Mouse (Mus musculus): Measurements from ENCODE around the gene Me3. TPM values are rescaled to one million over a fixed set of nuclear protein-coding genes. Genes with fewer than 3 reads are reported as not detected.
A peak's percentile ranks its signal among the peaks of the same experiment; 100 is the strongest.

Gene Me3
- polyA plus RNA-seq, 1 experiment from 2014 or later: 3.2 TPM

DNA sequence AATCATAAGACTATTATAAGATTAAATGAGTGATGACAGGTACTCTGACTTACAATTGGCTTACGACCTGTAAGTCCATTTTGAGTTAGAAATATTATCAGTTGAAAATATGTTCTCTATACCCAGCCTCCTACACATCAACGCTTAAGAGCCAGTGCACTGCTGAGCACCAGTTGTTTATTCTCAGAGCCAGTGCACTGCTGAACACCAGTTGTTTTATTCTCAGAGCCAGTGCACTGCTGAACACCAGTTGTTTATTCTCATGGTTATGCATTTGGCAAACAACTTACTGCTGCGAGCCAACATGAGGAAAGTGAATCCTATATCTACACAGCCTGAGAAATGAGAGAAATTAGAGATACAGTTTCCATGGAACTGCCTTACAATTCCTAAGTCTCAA is 2.3 kb upstream of the Me3 start:
- no peaks in the 10 kb centered on the region for H3K9me3 ChIP-seq (ENCODE audit: low read length)
- TF ChIP-seq EP300 (IDR thresholded peaks at IDR 0.05): no peak
- no peak for TF ChIP-seq CTCF (IDR thresholded peaks at IDR 0.05)
- no peak overlapping the region for H3K27ac ChIP-seq (ENCODE audit: low read length)
- DNase-seq (ENCODE audit: low spot score): no peak
- H3K4me1 ChIP-seq (ENCODE audit: insufficient read depth, low read depth, low read length): no peaks in the 10 kb centered on the region
- no peak for ATAC-seq
- no peak overlapping the region for H3K9ac ChIP-seq (replicated peaks; ENCODE audit: low read depth)
- no peak overlapping the region for H3K4me2 ChIP-seq (replicated peaks; ENCODE audit: low read depth, low read length)
- 60% methylated on average over 3 of the region's 3 CpGs for WGBS
- H3K4me3 ChIP-seq (ENCODE audit: low read depth, low read length): no peak overlapping the region
- no peaks in the 10 kb centered on the region for H3K36me3 ChIP-seq (ENCODE audit: insufficient read depth, low read length)
- no peaks in the 10 kb centered on the region for H3K27me3 ChIP-seq (replicated peaks; ENCODE audit: insufficient read depth, low read length)

DNA sequence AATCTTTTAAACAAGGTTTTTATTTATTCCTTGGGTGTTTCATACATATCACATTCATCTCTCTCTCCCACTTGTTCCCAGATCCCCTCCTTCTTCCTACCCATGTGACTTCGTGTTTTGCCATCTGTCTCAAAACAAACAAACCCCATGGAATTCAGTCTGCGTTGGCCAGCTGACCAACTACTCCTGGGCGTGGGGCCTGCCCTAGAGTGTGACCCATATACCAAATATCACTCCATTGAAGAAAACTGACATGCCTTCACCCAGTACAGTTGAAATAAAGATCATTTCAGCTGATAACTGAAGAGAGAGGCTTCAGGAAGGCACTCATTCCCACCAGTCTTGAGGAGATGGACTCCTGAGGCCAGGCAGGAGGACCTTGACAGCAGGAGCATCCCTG is 1.4 kb upstream of the Me3 start:
- no peak overlapping the region for H3K4me2 ChIP-seq (replicated peaks; ENCODE audit: low read depth, low read length)
- H3K27ac ChIP-seq (ENCODE audit: low read length): no peak overlapping the region
- no peaks in the 10 kb centered on the region for H3K27me3 ChIP-seq (replicated peaks; ENCODE audit: insufficient read depth, low read length)
- DNase-seq (ENCODE audit: low spot score) (no peak), ATAC-seq (no peak)
- H3K9ac ChIP-seq (replicated peaks; ENCODE audit: low read depth): no peak overlapping the region
- no peaks in the 10 kb centered on the region for H3K4me1 ChIP-seq (ENCODE audit: insufficient read depth, low read depth, low read length)
- H3K36me3 ChIP-seq (ENCODE audit: insufficient read depth, low read length): no peaks in the 10 kb centered on the region
- H3K9me3 ChIP-seq (ENCODE audit: low read length): no peaks in the 10 kb centered on the region
- TF ChIP-seq CTCF (IDR thresholded peaks at IDR 0.05) (no peak), EP300 (IDR thresholded peaks at IDR 0.05) (no peak)
- 28% methylated on average over 3 of the region's 3 CpGs for WGBS
- H3K4me3 ChIP-seq (ENCODE audit: low read depth, low read length): no peak overlapping the region

DNA sequence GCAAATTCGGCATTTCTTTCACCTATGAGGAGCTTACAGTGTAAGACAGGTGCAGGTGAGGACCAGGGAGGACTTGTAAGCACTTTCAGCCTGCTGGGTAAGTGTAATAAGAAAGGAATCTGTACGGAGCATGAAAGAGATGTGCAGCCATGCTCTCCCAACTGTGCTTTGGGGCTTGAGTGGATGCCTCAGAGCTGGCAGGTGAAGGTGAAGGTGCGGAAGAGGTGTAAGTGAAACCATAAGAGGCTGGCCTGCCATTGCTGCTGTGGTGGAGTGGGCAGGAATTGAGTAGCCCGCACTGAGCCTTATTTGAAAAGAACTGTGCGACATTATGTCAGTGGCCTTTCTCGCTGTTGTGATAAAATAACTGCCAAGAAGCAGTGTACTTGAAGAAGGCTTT is 8.3 kb downstream of the Me3 start:
- TF ChIP-seq CTCF (IDR thresholded peaks at IDR 0.05): no peak
- TF ChIP-seq EP300 (IDR thresholded peaks at IDR 0.05): no peak
- H3K27me3 ChIP-seq (replicated peaks; ENCODE audit: insufficient read depth, low read length): no peaks in the 10 kb centered on the region
- no peaks in the 10 kb centered on the region for H3K36me3 ChIP-seq (ENCODE audit: insufficient read depth, low read length)
- H3K9ac ChIP-seq (replicated peaks; ENCODE audit: low read depth): no peak overlapping the region
- ATAC-seq: 0 out of 2 replicates have a peak, but pooled peaks have one; percentile 23
- 50% methylated on average over 6 of the region's 6 CpGs for WGBS
- H3K4me3 ChIP-seq (ENCODE audit: low read depth, low read length): no peak overlapping the region
- H3K4me2 ChIP-seq (replicated peaks; ENCODE audit: low read depth, low read length): no peak overlapping the region
- no peaks in the 10 kb centered on the region for H3K9me3 ChIP-seq (ENCODE audit: low read length)
- no peaks in the 10 kb centered on the region for H3K4me1 ChIP-seq (ENCODE audit: insufficient read depth, low read depth, low read length)
- no peak overlapping the region for H3K27ac ChIP-seq (ENCODE audit: low read length)
- DNase-seq (ENCODE audit: low spot score): no peak

DNA sequence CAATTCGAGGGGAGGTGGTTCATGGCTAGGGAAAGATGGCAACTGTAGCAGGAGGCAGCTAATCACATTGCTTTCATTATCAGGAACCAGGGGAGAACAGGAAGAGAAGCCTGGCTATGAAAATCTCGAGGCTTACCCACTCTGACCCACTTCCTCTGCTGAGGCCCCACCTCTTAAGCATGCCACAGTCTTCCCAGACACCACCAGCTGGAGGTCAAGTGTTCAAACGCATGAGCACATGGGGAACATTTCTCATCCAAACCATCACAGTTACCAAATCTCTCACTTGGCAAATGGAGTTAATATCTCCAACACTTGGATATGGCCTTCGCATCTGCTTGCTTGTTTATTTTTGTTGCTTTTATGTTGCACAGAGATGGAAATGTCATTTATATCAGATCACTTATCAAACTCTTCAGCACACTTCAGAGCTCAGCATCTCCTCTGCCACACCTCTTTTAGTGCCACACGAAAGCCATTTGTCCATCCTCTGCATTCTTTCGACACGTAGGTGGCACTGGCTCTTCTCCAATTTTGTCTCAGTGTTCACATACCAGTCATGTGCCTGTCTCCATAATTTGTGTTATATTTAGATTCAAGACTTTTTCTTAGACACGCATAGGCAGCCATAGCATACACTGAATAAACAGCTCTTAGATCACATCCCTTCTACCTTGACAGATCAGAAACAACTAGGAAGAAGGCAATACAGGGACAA is 8.9 kb downstream of the Me3 start:
- TF ChIP-seq CTCF (IDR thresholded peaks at IDR 0.05) (no peak), EP300 (IDR thresholded peaks at IDR 0.05) (no peak)
- Histone ChIP-seq H3K9ac (replicated peaks; ENCODE audit: low read depth) (no peak overlapping the region), H3K4me2 (replicated peaks; ENCODE audit: low read depth, low read length) (no peak overlapping the region), H3K9me3 (ENCODE audit: low read length) (no peaks in the 10 kb centered on the region), H3K36me3 (ENCODE audit: insufficient read depth, low read length) (no peaks in the 10 kb centered on the region), H3K4me3 (ENCODE audit: low read depth, low read length) (no peak overlapping the region), H3K4me1 (ENCODE audit: insufficient read depth, low read depth, low read length) (no peaks in the 10 kb centered on the region), H3K27ac (ENCODE audit: low read length) (no peak overlapping the region), H3K27me3 (replicated peaks; ENCODE audit: insufficient read depth, low read length) (no peaks in the 10 kb centered on the region)
- WGBS: 25% methylated on average over 8 of the region's 8 CpGs
- DNase-seq (ENCODE audit: low spot score) (peak; percentile 21), ATAC-seq (peak; percentile 61)

DNA sequence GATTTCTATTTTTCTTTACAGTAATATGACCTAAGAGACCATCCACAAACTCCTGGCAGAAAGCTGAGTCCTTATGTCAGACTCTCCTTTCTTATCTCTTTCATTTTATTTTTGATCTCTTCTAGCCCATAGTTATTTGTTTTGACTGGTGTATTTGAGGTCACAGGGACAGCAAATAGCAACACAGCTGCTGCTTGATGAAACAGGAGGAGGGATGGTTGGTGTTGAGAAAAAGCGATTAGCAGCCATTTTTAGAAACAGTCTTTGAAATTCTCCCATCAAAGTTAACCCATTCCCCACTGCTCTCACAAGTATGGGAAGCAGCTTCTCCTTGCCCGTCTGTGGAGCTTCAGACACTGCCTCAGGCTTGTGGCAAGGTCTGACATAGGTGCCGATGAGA is 12.8 kb downstream of the Me3 start:
- no peaks in the 10 kb centered on the region for H3K36me3 ChIP-seq (ENCODE audit: insufficient read depth, low read length)
- H3K9ac ChIP-seq (replicated peaks; ENCODE audit: low read depth): no peak overlapping the region
- H3K4me1 ChIP-seq (ENCODE audit: insufficient read depth, low read depth, low read length): no peaks in the 10 kb centered on the region
- no peaks in the 10 kb centered on the region for H3K9me3 ChIP-seq (ENCODE audit: low read length)
- no peak for TF ChIP-seq CTCF (IDR thresholded peaks at IDR 0.05)
- TF ChIP-seq EP300 (IDR thresholded peaks at IDR 0.05): no peak
- 60% methylated on average over 3 of the region's 3 CpGs for WGBS
- no peak for DNase-seq (ENCODE audit: low spot score)
- H3K4me2 ChIP-seq (replicated peaks; ENCODE audit: low read depth, low read length): no peak overlapping the region
- ATAC-seq: no peak
- H3K27me3 ChIP-seq (replicated peaks; ENCODE audit: insufficient read depth, low read length): no peaks in the 10 kb centered on the region
- no peak overlapping the region for H3K27ac ChIP-seq (ENCODE audit: low read length)
- no peak overlapping the region for H3K4me3 ChIP-seq (ENCODE audit: low read depth, low read length)

DNA sequence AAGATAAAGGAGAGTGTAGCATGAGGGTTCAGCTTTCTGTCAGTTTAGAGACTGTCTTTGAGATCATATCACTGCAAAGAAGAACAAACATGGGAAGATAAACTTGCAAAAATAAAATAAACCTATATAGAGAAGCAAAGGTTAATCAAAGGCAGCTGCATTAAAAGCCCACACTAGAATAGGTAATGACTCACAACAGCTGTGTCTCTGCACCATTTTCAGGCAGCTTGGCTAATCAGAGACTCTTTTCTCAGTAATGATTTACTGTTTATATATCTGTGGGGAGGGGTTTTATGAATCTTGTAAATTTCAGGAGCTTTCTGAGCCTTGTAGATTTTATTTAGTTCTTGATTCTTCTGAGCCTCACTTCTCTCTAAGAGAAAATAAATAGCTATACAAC is 15.7 kb downstream of the Me3 start:
- TF ChIP-seq EP300 (IDR thresholded peaks at IDR 0.05) (no peak), CTCF (IDR thresholded peaks at IDR 0.05) (no peak)

DNA sequence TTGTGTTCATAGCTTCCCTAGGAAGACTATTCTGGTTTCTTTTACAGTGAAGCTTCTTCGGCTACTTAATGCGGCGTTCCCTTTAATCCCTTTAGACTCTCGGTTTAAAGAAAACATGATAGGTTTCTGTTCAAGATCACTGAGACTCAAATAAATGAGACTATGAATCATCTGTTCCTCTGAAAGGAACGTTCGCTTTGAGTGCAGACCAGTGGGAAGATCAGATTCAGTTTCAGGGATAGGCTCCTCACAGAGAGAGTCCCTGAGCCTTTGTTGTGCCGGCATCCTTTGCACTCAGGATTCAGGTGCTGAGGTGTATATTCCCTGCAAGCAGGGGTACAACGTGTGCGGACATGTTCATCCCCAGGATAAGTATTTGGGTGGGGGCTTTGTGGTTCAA is 25.0 kb downstream of the Me3 start:
- no peaks in the 10 kb centered on the region for H3K9me3 ChIP-seq (ENCODE audit: low read length)
- ATAC-seq: no peak
- DNase-seq (ENCODE audit: low spot score): no peak

More for the DNA sequence above, 15.7 kb downstream of the Me3 start:
- Histone ChIP-seq H3K4me2 (replicated peaks; ENCODE audit: low read depth, low read length) (no peak overlapping the region), H3K27me3 (replicated peaks; ENCODE audit: insufficient read depth, low read length) (no peaks in the 10 kb centered on the region), H3K27ac (ENCODE audit: low read length) (no peak overlapping the region), H3K4me3 (ENCODE audit: low read depth, low read length) (no peak overlapping the region), H3K9me3 (ENCODE audit: low read length) (no peaks in the 10 kb centered on the region), H3K4me1 (ENCODE audit: insufficient read depth, low read depth, low read length) (no peaks in the 10 kb centered on the region), H3K9ac (replicated peaks; ENCODE audit: low read depth) (no peak overlapping the region), H3K36me3 (ENCODE audit: insufficient read depth, low read length) (no peaks in the 10 kb centered on the region)
- no peak for DNase-seq (ENCODE audit: low spot score)
- no peak for ATAC-seq

More for the DNA sequence above, 25.0 kb downstream of the Me3 start:
- WGBS: 86% methylated on average over 9 of the region's 9 CpGs
- H3K36me3 ChIP-seq (ENCODE audit: insufficient read depth, low read length): no peaks in the 10 kb centered on the region
- H3K4me2 ChIP-seq (replicated peaks; ENCODE audit: low read depth, low read length): no peak overlapping the region
- TF ChIP-seq EP300 (IDR thresholded peaks at IDR 0.05) (no peak), CTCF (IDR thresholded peaks at IDR 0.05) (no peak)
- no peaks in the 10 kb centered on the region for H3K4me1 ChIP-seq (ENCODE audit: insufficient read depth, low read depth, low read length)
- H3K27ac ChIP-seq (ENCODE audit: low read length): no peak overlapping the region
- no peak overlapping the region for H3K9ac ChIP-seq (replicated peaks; ENCODE audit: low read depth)
- H3K4me3 ChIP-seq (ENCODE audit: low read depth, low read length): no peak overlapping the region
- H3K27me3 ChIP-seq (replicated peaks; ENCODE audit: insufficient read depth, low read length): no peaks in the 10 kb centered on the region

All from lung, postnatal 0 days (tissue).